Mouse (Mus musculus): ENCODE measurements around the gene Polr2b. TPM values are rescaled to one million over a fixed set of nuclear protein-coding genes. Genes with fewer than 3 reads are reported as not detected.

The Polr2b gene
- polyA plus RNA-seq, 1 experiment, result 21.8 TPM

DNA sequence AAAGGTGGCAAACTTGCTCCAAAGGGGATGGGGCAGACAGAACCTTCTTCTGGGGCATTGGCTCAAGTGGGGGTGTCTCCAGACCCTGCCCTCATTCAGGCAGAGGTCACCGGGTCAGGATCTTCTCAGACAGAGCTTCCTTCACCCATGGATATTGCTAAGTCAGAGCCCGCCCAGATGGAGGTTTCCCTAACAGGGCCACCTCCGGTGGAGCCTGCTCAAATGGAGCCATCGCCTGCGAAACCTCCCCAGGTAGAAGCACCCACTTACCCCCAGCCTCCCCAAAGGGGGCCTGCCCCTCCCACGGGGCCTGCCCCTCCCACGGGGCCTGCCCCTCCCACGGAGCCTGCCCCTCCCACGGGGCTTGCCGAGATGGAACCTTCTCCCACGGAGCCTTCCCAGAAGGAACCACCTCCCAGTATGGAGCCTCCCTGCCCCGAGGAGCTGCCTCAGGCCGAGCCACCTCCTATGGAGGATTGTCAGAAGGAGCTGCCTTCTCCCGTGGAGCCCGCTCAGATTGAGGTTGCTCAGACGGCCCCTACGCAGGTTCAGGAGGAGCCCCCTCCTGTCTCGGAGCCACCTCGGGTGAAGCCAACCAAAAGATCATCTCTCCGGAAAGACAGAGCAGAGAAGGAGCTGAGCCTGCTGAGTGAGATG lies 28.3 kb upstream of the Polr2b start:
- H3K4me1 ChIP-seq (ENCODE audit: control insufficient read depth, insufficient read depth, low read length), result peaks cover 5% of the 10 kb centered on the region
- no peak overlapping the region for H3K4me3 ChIP-seq (ENCODE audit: control insufficient read depth, low read depth, low read length)
- no peak for TF ChIP-seq CTCF (IDR thresholded peaks at IDR 0.05; ENCODE audit: control insufficient read depth, insufficient read depth, insufficient replicate concordance, low read depth, low read length)
- TF ChIP-seq POLR2A (IDR thresholded peaks at IDR 0.05; ENCODE audit: control insufficient read depth, low read depth, low read length), result no peak
- no peak overlapping the region for H3K27ac ChIP-seq (ENCODE audit: control insufficient read depth, insufficient read depth, low read depth, low read length)
- peaks cover 6% of the 10 kb centered on the region for H3K36me3 ChIP-seq (ENCODE audit: control insufficient read depth, insufficient read depth, low read length)
- no peaks in the 10 kb centered on the region for H3K27me3 ChIP-seq (ENCODE audit: control insufficient read depth, insufficient read depth, low read length)

- Histone ChIP-seq H3K27ac (ENCODE audit: control insufficient read depth, insufficient read depth, low read depth, low read length) (no peak overlapping the region), H3K4me3 (ENCODE audit: control insufficient read depth, low read depth, low read length) (no peak overlapping the region), H3K36me3 (ENCODE audit: control insufficient read depth, insufficient read depth, low read length) (peaks cover 6% of the 10 kb centered on the region), H3K27me3 (ENCODE audit: control insufficient read depth, insufficient read depth, low read length) (no peaks in the 10 kb centered on the region), H3K4me1 (ENCODE audit: control insufficient read depth, insufficient read depth, low read length) (peaks cover 5% of the 10 kb centered on the region)
- no peak for TF ChIP-seq CTCF (IDR thresholded peaks at IDR 0.05; ENCODE audit: control insufficient read depth, insufficient read depth, insufficient replicate concordance, low read depth, low read length)
- TF ChIP-seq POLR2A (IDR thresholded peaks at IDR 0.05; ENCODE audit: control insufficient read depth, low read depth, low read length), result no peak
Measured at GRCm38 (mm10) chr5:77282242-77282641, 27.7 kb upstream of the Polr2b start.

DNA sequence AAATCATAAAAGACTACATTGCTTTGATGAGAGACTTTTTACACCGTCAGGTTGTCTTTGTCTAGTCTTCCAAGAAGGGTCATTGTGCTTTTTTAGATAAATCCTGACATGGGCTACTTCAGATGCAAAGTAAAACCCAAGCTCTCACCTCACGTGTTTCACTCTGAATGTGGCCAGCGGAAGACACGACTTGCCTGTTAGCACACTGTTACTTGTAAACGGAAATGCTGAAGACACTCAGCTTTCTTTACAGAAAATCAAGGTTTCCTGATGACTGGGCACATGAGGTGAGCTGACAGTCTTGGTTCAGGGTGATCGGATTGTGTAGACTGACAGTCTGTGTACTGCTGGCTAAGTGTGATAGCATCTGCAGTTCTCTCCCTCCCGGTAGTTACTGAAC lies 24.3 kb upstream of the Polr2b start:
- Histone ChIP-seq H3K27ac (ENCODE audit: control insufficient read depth, insufficient read depth, low read depth, low read length) (no peak overlapping the region), H3K36me3 (ENCODE audit: control insufficient read depth, insufficient read depth, low read length) (peaks cover 6% of the 10 kb centered on the region), H3K4me1 (ENCODE audit: control insufficient read depth, insufficient read depth, low read length) (peaks cover 5% of the 10 kb centered on the region), H3K27me3 (ENCODE audit: control insufficient read depth, insufficient read depth, low read length) (no peaks in the 10 kb centered on the region), H3K4me3 (ENCODE audit: control insufficient read depth, low read depth, low read length) (no peak overlapping the region)
- TF ChIP-seq POLR2A (IDR thresholded peaks at IDR 0.05; ENCODE audit: control insufficient read depth, low read depth, low read length) (no peak), CTCF (IDR thresholded peaks at IDR 0.05; ENCODE audit: control insufficient read depth, insufficient read depth, insufficient replicate concordance, low read depth, low read length) (no peak)

DNA sequence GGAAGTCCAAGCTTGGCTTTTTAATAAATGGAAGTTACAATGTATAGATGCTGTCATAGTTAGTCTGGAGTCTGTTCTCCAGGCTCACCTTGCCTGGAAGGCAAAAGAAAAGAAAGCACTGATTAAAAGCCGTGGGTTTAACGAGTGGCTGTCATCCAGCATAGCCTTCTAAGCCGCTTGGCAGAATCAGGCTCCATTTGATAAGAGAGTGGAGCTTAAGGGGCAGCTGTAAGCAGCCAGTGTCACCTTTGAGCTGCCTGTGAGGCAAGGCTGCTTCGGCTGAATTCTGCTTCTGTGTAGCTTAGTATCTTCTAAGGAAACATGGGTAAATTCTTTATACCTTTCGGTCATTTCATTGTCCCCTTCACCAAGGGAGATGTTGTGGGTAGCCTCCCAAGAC lies 23.0 kb upstream of the Polr2b start:
- Histone ChIP-seq H3K36me3 (ENCODE audit: control insufficient read depth, insufficient read depth, low read length) (peaks cover 2% of the 10 kb centered on the region), H3K27me3 (ENCODE audit: control insufficient read depth, insufficient read depth, low read length) (no peaks in the 10 kb centered on the region), H3K4me3 (ENCODE audit: control insufficient read depth, low read depth, low read length) (no peak overlapping the region), H3K4me1 (ENCODE audit: control insufficient read depth, insufficient read depth, low read length) (peaks cover 3% of the 10 kb centered on the region), H3K27ac (ENCODE audit: control insufficient read depth, insufficient read depth, low read depth, low read length) (no peak overlapping the region)
- TF ChIP-seq CTCF (IDR thresholded peaks at IDR 0.05; ENCODE audit: control insufficient read depth, insufficient read depth, insufficient replicate concordance, low read depth, low read length) (no peak), POLR2A (IDR thresholded peaks at IDR 0.05; ENCODE audit: control insufficient read depth, low read depth, low read length) (no peak)

- no peak for TF ChIP-seq CTCF (IDR thresholded peaks at IDR 0.05; ENCODE audit: control insufficient read depth, insufficient read depth, insufficient replicate concordance, low read depth, low read length)
- no peak for TF ChIP-seq POLR2A (IDR thresholded peaks at IDR 0.05; ENCODE audit: control insufficient read depth, low read depth, low read length)
- no peak overlapping the region for H3K4me3 ChIP-seq (ENCODE audit: control insufficient read depth, low read depth, low read length)
- H3K27me3 ChIP-seq (ENCODE audit: control insufficient read depth, insufficient read depth, low read length), result no peaks in the 10 kb centered on the region
- H3K36me3 ChIP-seq (ENCODE audit: control insufficient read depth, insufficient read depth, low read length), result no peaks in the 10 kb centered on the region; the same call in 1 of the 2 replicates
- no peak overlapping the region for H3K27ac ChIP-seq (ENCODE audit: control insufficient read depth, insufficient read depth, low read depth, low read length)
- no peaks in the 10 kb centered on the region for H3K4me1 ChIP-seq (ENCODE audit: control insufficient read depth, insufficient read depth, low read length)
Measured at GRCm38 (mm10) chr5:77287901-77288300, 22.0 kb upstream of the Polr2b start.

- Histone ChIP-seq H3K4me1 (ENCODE audit: control insufficient read depth, insufficient read depth, low read length) (no peaks in the 10 kb centered on the region), H3K27me3 (ENCODE audit: control insufficient read depth, insufficient read depth, low read length) (no peaks in the 10 kb centered on the region), H3K36me3 (ENCODE audit: control insufficient read depth, insufficient read depth, low read length) (no peaks in the 10 kb centered on the region; the same call in 1 of the 2 replicates), H3K27ac (ENCODE audit: control insufficient read depth, insufficient read depth, low read depth, low read length) (no peak overlapping the region), H3K4me3 (ENCODE audit: control insufficient read depth, low read depth, low read length) (no peak overlapping the region)
- TF ChIP-seq CTCF (IDR thresholded peaks at IDR 0.05; ENCODE audit: control insufficient read depth, insufficient read depth, insufficient replicate concordance, low read depth, low read length) (no peak), POLR2A (IDR thresholded peaks at IDR 0.05; ENCODE audit: control insufficient read depth, low read depth, low read length) (no peak)
Measured at GRCm38 (mm10) chr5:77289686-77290085, 20.3 kb upstream of the Polr2b start.

- H3K36me3 ChIP-seq (ENCODE audit: control insufficient read depth, insufficient read depth, low read length), result no peaks in the 10 kb centered on the region; the same call in 1 of the 2 replicates
- TF ChIP-seq POLR2A (IDR thresholded peaks at IDR 0.05; ENCODE audit: control insufficient read depth, low read depth, low read length) (no peak), CTCF (IDR thresholded peaks at IDR 0.05; ENCODE audit: control insufficient read depth, insufficient read depth, insufficient replicate concordance, low read depth, low read length) (no peak)
Measured at GRCm38 (mm10) chr5:77290606-77291005, 19.3 kb upstream of the Polr2b start.

More at GRCm38 (mm10) chr5:77290606-77291005, 19.3 kb upstream of the Polr2b start:
- Histone ChIP-seq H3K27ac (ENCODE audit: control insufficient read depth, insufficient read depth, low read depth, low read length) (no peak overlapping the region), H3K4me3 (ENCODE audit: control insufficient read depth, low read depth, low read length) (no peak overlapping the region), H3K27me3 (ENCODE audit: control insufficient read depth, insufficient read depth, low read length) (no peaks in the 10 kb centered on the region), H3K4me1 (ENCODE audit: control insufficient read depth, insufficient read depth, low read length) (no peaks in the 10 kb centered on the region)
